Mouse (Mus musculus): ENCODE measurements at regions not wholly inside any gene's neighbourhood (a gene's known extent, or its start where the extent isn't known, plus 50 kb on each side); places are given as distances from the start of the nearest gene placed in this dataset.

- H3K27ac ChIP-seq (replicated peaks in 1 of 2; ENCODE audit: control insufficient read depth in 1 of 2, insufficient read depth in 1 of 2, low read depth in 2 of 2, low read length in 2 of 2): no peak overlapping the region
- peak overlapping the region; percentile 79 to 98 for H3K4me3 ChIP-seq (ENCODE audit: control insufficient read depth in 1 of 2, insufficient read depth in 1 of 2, low read depth in 1 of 2, low read length in 2 of 2)
- H3K27me3 ChIP-seq (ENCODE audit: control insufficient read depth, insufficient read depth, low read length): no peaks in the 10 kb centered on the region
- H3K4me1 ChIP-seq (ENCODE audit: control insufficient read depth in 2 of 2, insufficient read depth in 2 of 2, low read length in 2 of 2): peaks cover 0 to 2% of the 10 kb centered on the region in 2 experiments; a peak in 2 of 4 replicates
- H3K9me3 ChIP-seq (ENCODE audit: control insufficient read depth, low read length): no peaks in the 10 kb centered on the region
- H3K9ac ChIP-seq (ENCODE audit: low read length): peak overlapping the region; percentile 56
- H3K4me2 ChIP-seq (ENCODE audit: low read length): peak overlapping the region; percentile 87
- WGBS: 3% methylated on average over 40 of the region's 40 CpGs
- ATAC-seq (ENCODE audit: insufficient number of reproducible peaks, insufficient read depth, low FRiP score, low read depth): no peak
- no peaks in the 10 kb centered on the region for H3K36me3 ChIP-seq (ENCODE audit: control insufficient read depth, insufficient read depth, low read length)
Measured at GRCm38 (mm10) chr12:99627201-99627897, 64.0 kb upstream of the Foxn3 start.

- no peak for ATAC-seq (ENCODE audit: insufficient number of reproducible peaks, insufficient read depth, low FRiP score, low read depth)
- H3K4me3 ChIP-seq (ENCODE audit: control insufficient read depth in 1 of 2, insufficient read depth in 1 of 2, low read depth in 1 of 2, low read length in 2 of 2): no peak overlapping the region
- WGBS: 81% methylated on average over 4 of the region's 4 CpGs
Measured at GRCm38 (mm10) chr12:99626147-99626546, 62.8 kb upstream of the Foxn3 start.

GRCm38 (mm10) chr12:99625094-99625493 lies 61.7 kb upstream of the Foxn3 start:
- no peak for ATAC-seq (ENCODE audit: insufficient number of reproducible peaks, insufficient read depth, low FRiP score, low read depth)
- no peaks in the 10 kb centered on the region for H3K36me3 ChIP-seq (ENCODE audit: control insufficient read depth, insufficient read depth, low read length)
- 33% methylated on average over 9 of the region's 9 CpGs for WGBS
- H3K9ac ChIP-seq (ENCODE audit: low read length): no peak overlapping the region
- H3K27me3 ChIP-seq (ENCODE audit: control insufficient read depth, insufficient read depth, low read length): no peaks in the 10 kb centered on the region
- H3K27ac ChIP-seq (replicated peaks in 1 of 2; ENCODE audit: control insufficient read depth in 1 of 2, insufficient read depth in 1 of 2, low read depth in 2 of 2, low read length in 2 of 2): no peak overlapping the region
- H3K9me3 ChIP-seq (ENCODE audit: control insufficient read depth, low read length): 0 out of 2 replicates have a peak, but pooled peaks cover 3% of the 10 kb centered on the region
- no peak overlapping the region for H3K4me3 ChIP-seq (ENCODE audit: control insufficient read depth in 1 of 2, insufficient read depth in 1 of 2, low read depth in 1 of 2, low read length in 2 of 2)
- no peak overlapping the region for H3K4me2 ChIP-seq (ENCODE audit: low read length)
- H3K4me1 ChIP-seq (ENCODE audit: control insufficient read depth in 2 of 2, insufficient read depth in 2 of 2, low read length in 2 of 2): peaks cover 0 to 2% of the 10 kb centered on the region in 2 experiments; a peak in 2 of 4 replicates

More at GRCm38 (mm10) chr12:99626147-99626546, 62.8 kb upstream of the Foxn3 start:
- Histone ChIP-seq H3K9me3 (ENCODE audit: control insufficient read depth, low read length) (0 out of 2 replicates have a peak, but pooled peaks cover 3% of the 10 kb centered on the region), H3K4me1 (ENCODE audit: control insufficient read depth in 2 of 2, insufficient read depth in 2 of 2, low read length in 2 of 2) (peaks cover 0 to 2% of the 10 kb centered on the region in 2 experiments; a peak in 2 of 4 replicates), H3K4me2 (ENCODE audit: low read length) (no peak overlapping the region), H3K36me3 (ENCODE audit: control insufficient read depth, insufficient read depth, low read length) (no peaks in the 10 kb centered on the region), H3K27me3 (ENCODE audit: control insufficient read depth, insufficient read depth, low read length) (no peaks in the 10 kb centered on the region), H3K9ac (ENCODE audit: low read length) (no peak overlapping the region), H3K27ac (replicated peaks in 1 of 2; ENCODE audit: control insufficient read depth in 1 of 2, insufficient read depth in 1 of 2, low read depth in 2 of 2, low read length in 2 of 2) (no peak overlapping the region)

- 76% methylated on average over 2 of the region's 2 CpGs for WGBS
- Histone ChIP-seq H3K4me1 (ENCODE audit: control insufficient read depth in 2 of 2, insufficient read depth in 2 of 2, low read length in 2 of 2) (no peaks in the 10 kb centered on the region), H3K36me3 (ENCODE audit: control insufficient read depth, insufficient read depth, low read length) (no peaks in the 10 kb centered on the region)
Measured at GRCm38 (mm10) chr12:99622238-99622637, 58.9 kb upstream of the Foxn3 start.

GRCm38 (mm10) chr12:99617241-99617804 lies 53.9 kb upstream of the Foxn3 start:
- no peak overlapping the region for H3K4me3 ChIP-seq (ENCODE audit: control insufficient read depth in 1 of 2, insufficient read depth in 1 of 2, low read depth in 1 of 2, low read length in 2 of 2)
- H3K27ac ChIP-seq (replicated peaks in 1 of 2; ENCODE audit: control insufficient read depth in 1 of 2, insufficient read depth in 1 of 2, low read depth in 2 of 2, low read length in 2 of 2): no peak overlapping the region
- H3K27me3 ChIP-seq (ENCODE audit: control insufficient read depth, insufficient read depth, low read length): no peaks in the 10 kb centered on the region
- H3K9me3 ChIP-seq (ENCODE audit: control insufficient read depth, low read length): 0 out of 2 replicates have a peak, but pooled peaks cover 3% of the 10 kb centered on the region
- H3K9ac ChIP-seq (ENCODE audit: low read length): no peak overlapping the region
- 90% methylated on average over 14 of the region's 14 CpGs for WGBS
- H3K4me1 ChIP-seq (ENCODE audit: control insufficient read depth in 2 of 2, insufficient read depth in 2 of 2, low read length in 2 of 2): peaks cover 0 to 2% of the 10 kb centered on the region in 2 experiments; a peak in 2 of 4 replicates
- no peak overlapping the region for H3K4me2 ChIP-seq (ENCODE audit: low read length)
- H3K36me3 ChIP-seq (ENCODE audit: control insufficient read depth, insufficient read depth, low read length): no peaks in the 10 kb centered on the region
- no peak for ATAC-seq (ENCODE audit: insufficient number of reproducible peaks, insufficient read depth, low FRiP score, low read depth)

More at GRCm38 (mm10) chr12:99622238-99622637, 58.9 kb upstream of the Foxn3 start:
- no peak overlapping the region for H3K4me3 ChIP-seq (ENCODE audit: control insufficient read depth in 1 of 2, insufficient read depth in 1 of 2, low read depth in 1 of 2, low read length in 2 of 2)
- no peak overlapping the region for H3K4me2 ChIP-seq (ENCODE audit: low read length)
- no peaks in the 10 kb centered on the region for H3K27me3 ChIP-seq (ENCODE audit: control insufficient read depth, insufficient read depth, low read length)
- H3K27ac ChIP-seq (replicated peaks in 1 of 2; ENCODE audit: control insufficient read depth in 1 of 2, insufficient read depth in 1 of 2, low read depth in 2 of 2, low read length in 2 of 2): no peak overlapping the region
- no peak for ATAC-seq (ENCODE audit: insufficient number of reproducible peaks, insufficient read depth, low FRiP score, low read depth)
- 0 out of 2 replicates have a peak, but pooled peaks cover 3% of the 10 kb centered on the region for H3K9me3 ChIP-seq (ENCODE audit: control insufficient read depth, low read length)
- no peak overlapping the region for H3K9ac ChIP-seq (ENCODE audit: low read length)

GRCm38 (mm10) chr12:99614420-99614819 lies 51.0 kb upstream of the Foxn3 start:
- H3K9me3 ChIP-seq (ENCODE audit: control insufficient read depth, low read length): no peaks in the 10 kb centered on the region
- no peak overlapping the region for H3K4me3 ChIP-seq (ENCODE audit: control insufficient read depth in 1 of 2, insufficient read depth in 1 of 2, low read depth in 1 of 2, low read length in 2 of 2)
- no peak for ATAC-seq (ENCODE audit: insufficient number of reproducible peaks, insufficient read depth, low FRiP score, low read depth)
- H3K27me3 ChIP-seq (ENCODE audit: control insufficient read depth, insufficient read depth, low read length): no peaks in the 10 kb centered on the region
- no peaks in the 10 kb centered on the region for H3K36me3 ChIP-seq (ENCODE audit: control insufficient read depth, insufficient read depth, low read length)
- H3K4me2 ChIP-seq (ENCODE audit: low read length): no peak overlapping the region
- H3K27ac ChIP-seq (replicated peaks in 1 of 2; ENCODE audit: control insufficient read depth in 1 of 2, insufficient read depth in 1 of 2, low read depth in 2 of 2, low read length in 2 of 2): no peak overlapping the region
- 63% methylated on average over 6 of the region's 6 CpGs for WGBS
- H3K4me1 ChIP-seq (ENCODE audit: control insufficient read depth in 2 of 2, insufficient read depth in 2 of 2, low read length in 2 of 2): peaks cover 8 to 10% of the 10 kb centered on the region in 2 experiments
- H3K9ac ChIP-seq (ENCODE audit: low read length): no peak overlapping the region

Measured in heart, embryonic 14.5 days (tissue).